Mouse (Mus musculus) liver, postnatal 0 days (tissue): ENCODE data around the gene Lrch4.

Experiments
- CTCF ChIP-seq: sonication (generic); IDR thresholded peaks from 2 replicates; pipeline ENCODE4 v1.5.1; 2016; ENCODE audit warnings: antibody characterized with exemption, low read depth
- EP300 ChIP-seq: IDR thresholded peaks from 2 replicates; pipeline ENCODE4 v1.6.1; 2016; ENCODE audit warnings: antibody characterized with exemption, low read depth, mild to moderate bottlenecking

DNA sequence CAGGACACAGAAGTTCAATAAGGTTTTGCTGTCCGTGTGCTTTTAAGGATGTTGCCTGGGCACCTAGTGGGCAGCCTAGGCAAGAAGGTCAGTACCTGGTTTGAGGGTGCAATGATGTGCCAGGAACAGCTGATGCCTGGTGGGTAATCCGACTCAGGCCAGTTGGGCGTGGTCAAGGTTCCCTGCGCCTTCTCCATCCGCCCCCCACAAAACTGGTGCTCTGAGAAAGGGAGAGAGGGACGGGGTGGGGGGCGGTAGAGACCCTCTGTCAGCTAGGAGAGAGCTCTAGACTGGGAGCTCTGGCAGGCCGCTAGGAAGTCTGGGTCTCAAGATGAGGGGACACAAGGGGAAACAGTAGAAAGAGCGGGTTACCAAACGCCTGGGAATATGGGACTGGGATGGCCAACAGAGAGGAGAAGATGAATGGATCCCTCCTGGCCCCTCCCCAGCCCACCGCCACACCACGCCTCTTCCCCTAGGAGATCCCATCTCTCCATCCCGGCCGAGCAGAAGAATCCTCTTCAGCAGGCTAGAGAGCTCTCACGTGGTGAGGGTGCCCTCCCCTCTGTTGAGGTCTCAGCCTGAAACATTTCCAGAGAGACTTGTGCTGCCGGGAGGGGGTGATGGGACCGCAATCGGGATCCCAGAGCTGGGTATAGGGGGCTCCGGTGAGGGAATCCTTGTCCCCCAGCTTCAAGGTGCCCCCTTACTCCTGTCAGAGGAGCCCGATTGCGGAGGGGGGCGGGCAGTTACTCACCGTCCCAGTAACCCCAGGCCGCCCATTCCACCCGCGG lies 20.9 kb upstream of the Lrch4 start:
- TF ChIP-seq CTCF (no peak), EP300 (no peak)
